Mouse (Mus musculus) kidney, postnatal 0 days (tissue): Measurements from ENCODE around the gene Ccdc40. TPM values are rescaled to one million over a fixed set of nuclear protein-coding genes. Genes with fewer than 3 reads are reported as not detected.

ENCODE experiments used
- ATAC-seq: fragments of 200-750 bp; cut with Nextera tagmentation; replicated peaks from 2 replicates; pipeline ENCODE4 v1.8.0; 2017; ENCODE audit warnings: low read depth, moderate number of reproducible peaks, moderate TSS enrichment, moderate library complexity; ENCODE audit not compliant: low FRiP score
- DNase-seq: peaks from one replicate; pipeline ENCODE4 v3.0.0-alpha.2; 2016; ENCODE audit warnings: low spot score
- H3K27ac ChIP-seq: fragments of 300-500 bp; sonication (generic); 2 replicates; pipeline ENCODE4 v1.5.1; 2014; ENCODE audit warnings: mild to moderate bottlenecking
- H3K27me3 ChIP-seq: fragments of 300-500 bp; sonication (generic); 2 replicates; pipeline ENCODE4 v1.6.1; 2014; ENCODE audit warnings: low read length, mixed read lengths; ENCODE audit not compliant: insufficient read depth
- H3K36me3 ChIP-seq: fragments of 300-500 bp; sonication (generic); 2 replicates; pipeline ENCODE4 v1.6.1; 2014; ENCODE audit warnings: low read length, mixed read lengths; ENCODE audit not compliant: insufficient read depth
- H3K4me1 ChIP-seq: fragments of 300-500 bp; sonication (generic); replicated peaks from 2 replicates; pipeline ENCODE4 v1.6.1; 2014; ENCODE audit warnings: antibody characterized with exemption, low read length, mixed read lengths; ENCODE audit not compliant: insufficient read depth
- H3K4me2 ChIP-seq: fragments of 300-500 bp; sonication (generic); 2 replicates; pipeline ENCODE4 v1.6.1; 2014; ENCODE audit warnings: mild to moderate bottlenecking, low read length, moderate library complexity, mixed read lengths
- H3K4me3 ChIP-seq: fragments of 300-500 bp; sonication (generic); replicated peaks from 2 replicates; pipeline ENCODE4 v1.5.1; 2014; ENCODE audit warnings: low read depth, low read length
- H3K9ac ChIP-seq: fragments of 300-500 bp; sonication (generic); 2 replicates; pipeline ENCODE4 v1.6.1; 2014; ENCODE audit warnings: low read depth, low read length
- H3K9me3 ChIP-seq: fragments of 300-500 bp; sonication (generic); replicated peaks from 2 replicates; pipeline ENCODE4 v1.6.1; 2016; ENCODE audit warnings: low read length, inconsistent platforms, mixed read lengths
- CTCF ChIP-seq: IDR thresholded peaks from 2 replicates; pipeline ENCODE4 v1.5.1; 2016; ENCODE audit warnings: antibody characterized with exemption, low read depth, mild to moderate bottlenecking, moderate library complexity
- WGBS: fragments of 180-500 bp; shearing (Covaris S2); extraction: QIAGEN DNeasy Blood & Tissue Kit; methylation state at CpG from one replicate; pipeline ENCODE4 v1.1.7; 2014; 5-methylcytosine and 5-hydroxymethylcytosine counted together
- polyA plus RNA-seq: library from polyadenylated mRNA; unstranded; fragments of >200 nt; fragmentation: Nextera tagmentation; extraction: Ambion mirVana; gene quantifications from 2 replicates; pipeline ENCODE4 v1.2.1, GENCODE M21; 2015

Ccdc40 gene
- polyA plus RNA-seq, 1 experiment from 2014 or later: 4.0 TPM

- no peak for DNase-seq
- no peaks in the 10 kb centered on the region for H3K36me3 ChIP-seq
- no peak for TF ChIP-seq CTCF
- H3K4me2 ChIP-seq: no peak overlapping the region
- WGBS: 74% methylated on average over 5 of the region's 5 CpGs
- H3K9me3 ChIP-seq: no peaks in the 10 kb centered on the region
- H3K27me3 ChIP-seq: no peaks in the 10 kb centered on the region
- H3K4me1 ChIP-seq: no peaks in the 10 kb centered on the region
- no peak for ATAC-seq
- no peak overlapping the region for H3K27ac ChIP-seq
- H3K4me3 ChIP-seq: no peak overlapping the region
- H3K9ac ChIP-seq: no peak overlapping the region
Observed at GRCm38 (mm10) chr11:119192176-119192575, 36.2 kb upstream of the Ccdc40 start.

- Histone ChIP-seq H3K9ac (no peak overlapping the region), H3K36me3 (no peaks in the 10 kb centered on the region), H3K4me2 (no peak overlapping the region), H3K4me3 (no peak overlapping the region), H3K27me3 (no peaks in the 10 kb centered on the region), H3K9me3 (no peaks in the 10 kb centered on the region), H3K27ac (no peak overlapping the region), H3K4me1 (no peaks in the 10 kb centered on the region)
- WGBS: 79% methylated on average over 9 of the region's 9 CpGs
- no peak for TF ChIP-seq CTCF
- ATAC-seq (no peak), DNase-seq (no peak)
Observed at GRCm38 (mm10) chr11:119192605-119193004, 35.8 kb upstream of the Ccdc40 start.

- no peak for TF ChIP-seq CTCF
- Histone ChIP-seq H3K27me3 (no peaks in the 10 kb centered on the region), H3K4me1 (no peaks in the 10 kb centered on the region), H3K9ac (no peak overlapping the region), H3K36me3 (0 out of 2 replicates have a peak, but pooled peaks cover 3% of the 10 kb centered on the region), H3K9me3 (no peaks in the 10 kb centered on the region), H3K4me3 (no peak overlapping the region), H3K4me2 (no peak overlapping the region), H3K27ac (no peak overlapping the region)
- DNase-seq: no peak
- 0 out of 2 replicates have a peak, but pooled peaks have one; percentile 13 for ATAC-seq
- WGBS: 83% methylated on average over 18 of the region's 18 CpGs
Observed at GRCm38 (mm10) chr11:119197618-119198563, 30.5 kb upstream of the Ccdc40 start.

GRCm38 (mm10) chr11:119198564-119199232 lies 29.7 kb upstream of the Ccdc40 start:
- no peaks in the 10 kb centered on the region for H3K27me3 ChIP-seq
- H3K4me1 ChIP-seq: no peaks in the 10 kb centered on the region
- TF ChIP-seq CTCF: peak; percentile 61
- 45% methylated on average over 26 of the region's 26 CpGs for WGBS
- no peak for DNase-seq
- H3K9me3 ChIP-seq: no peaks in the 10 kb centered on the region
- no peak overlapping the region for H3K4me3 ChIP-seq
- 0 out of 2 replicates have a peak, but pooled peaks cover 3% of the 10 kb centered on the region for H3K36me3 ChIP-seq
- no peak overlapping the region for H3K9ac ChIP-seq
- ATAC-seq: no peak
- no peak overlapping the region for H3K27ac ChIP-seq
- H3K4me2 ChIP-seq: no peak overlapping the region

GRCm38 (mm10) chr11:119199233-119199601 lies 29.2 kb upstream of the Ccdc40 start:
- no peak overlapping the region for H3K4me2 ChIP-seq
- no peaks in the 10 kb centered on the region for H3K4me1 ChIP-seq
- 74% methylated on average over 4 of the region's 4 CpGs for WGBS
- ATAC-seq (no peak), DNase-seq (no peak)
- H3K9ac ChIP-seq: no peak overlapping the region
- H3K9me3 ChIP-seq: no peaks in the 10 kb centered on the region
- no peaks in the 10 kb centered on the region for H3K27me3 ChIP-seq
- no peak overlapping the region for H3K27ac ChIP-seq
- 0 out of 2 replicates have a peak, but pooled peaks cover 3% of the 10 kb centered on the region for H3K36me3 ChIP-seq
- no peak overlapping the region for H3K4me3 ChIP-seq
- TF ChIP-seq CTCF: no peak

GRCm38 (mm10) chr11:119203423-119203822 lies 24.9 kb upstream of the Ccdc40 start:
- Histone ChIP-seq H3K9me3 (no peaks in the 10 kb centered on the region), H3K27ac (no peak overlapping the region), H3K4me2 (no peak overlapping the region), H3K4me1 (no peaks in the 10 kb centered on the region), H3K36me3 (peaks cover 12% of the 10 kb centered on the region), H3K27me3 (no peaks in the 10 kb centered on the region), H3K9ac (no peak overlapping the region), H3K4me3 (no peak overlapping the region)
- ATAC-seq (no peak), DNase-seq (peak; percentile 53)
- WGBS: 47% methylated on average over 5 of the region's 5 CpGs
- peak; percentile 92 for TF ChIP-seq CTCF
